Mouse (Mus musculus): ENCODE measurements around the gene Exosc1.
"Not testable (repeated sequence)": the region's sequence is repeated elsewhere in the genome, so short reads cannot be mapped to it uniquely, and the experiment has no call there.

Exosc1 gene

GRCm38 (mm10) chr19:41919471-41919870, 13.8 kb downstream of the Exosc1 start:
- Histone ChIP-seq H3K9me3 (ENCODE audit: low read length) (no peaks in the 10 kb centered on the region), H3K27me3 (ENCODE audit: insufficient read depth, low read length) (no peaks in the 10 kb centered on the region), H3K36me3 (ENCODE audit: insufficient read depth, low read length) (peaks cover 92% of the 10 kb centered on the region), H3K4me1 (replicated peaks; ENCODE audit: low read depth, low read length) (peaks cover 31% of the 10 kb centered on the region), H3K4me3 (replicated peaks; ENCODE audit: low read length) (no peak overlapping the region)
- TF ChIP-seq CTCF (conservative IDR thresholded peaks at IDR 0.05; ENCODE audit: low read length) (no peak), POU5F1 (IDR thresholded peaks at IDR 0.05; ENCODE audit: borderline replicate concordance, low read length) (no peak), NANOG (IDR thresholded peaks at IDR 0.05; ENCODE audit: borderline replicate concordance, low read length) (no peak)

- H3K27me3 ChIP-seq (ENCODE audit: insufficient read depth, low read length): no peaks in the 10 kb centered on the region
- H3K36me3 ChIP-seq (ENCODE audit: insufficient read depth, low read length): peaks cover 85% of the 10 kb centered on the region
- no peak overlapping the region for H3K4me3 ChIP-seq (replicated peaks; ENCODE audit: low read length)
- H3K9me3 ChIP-seq (ENCODE audit: low read length): no peaks in the 10 kb centered on the region
- TF ChIP-seq NANOG (IDR thresholded peaks at IDR 0.05; ENCODE audit: borderline replicate concordance, low read length): no peak
- peaks cover 45% of the 10 kb centered on the region for H3K4me1 ChIP-seq (replicated peaks; ENCODE audit: low read depth, low read length)
Observed at GRCm38 (mm10) chr19:41916853-41917252, 16.4 kb downstream of the Exosc1 start.

GRCm38 (mm10) chr19:41915294-41915693, 17.9 kb downstream of the Exosc1 start:
- no peak for TF ChIP-seq POU5F1 (IDR thresholded peaks at IDR 0.05; ENCODE audit: borderline replicate concordance, low read length)
- no peak for TF ChIP-seq CTCF (conservative IDR thresholded peaks at IDR 0.05; ENCODE audit: low read length)
- TF ChIP-seq NANOG (IDR thresholded peaks at IDR 0.05; ENCODE audit: borderline replicate concordance, low read length): no peak
- Histone ChIP-seq H3K27me3 (ENCODE audit: insufficient read depth, low read length) (no peaks in the 10 kb centered on the region), H3K4me1 (replicated peaks; ENCODE audit: low read depth, low read length) (peaks cover 50% of the 10 kb centered on the region), H3K9me3 (ENCODE audit: low read length) (no peaks in the 10 kb centered on the region), H3K36me3 (ENCODE audit: insufficient read depth, low read length) (peaks cover 70% of the 10 kb centered on the region), H3K4me3 (replicated peaks; ENCODE audit: low read length) (peak overlapping the region; percentile 100)

GRCm38 (mm10) chr19:41914592-41914882, 18.7 kb downstream of the Exosc1 start:
- H3K4me1 ChIP-seq (replicated peaks; ENCODE audit: low read depth, low read length): peaks cover 47% of the 10 kb centered on the region
- peak overlapping the region; percentile 100 for H3K4me3 ChIP-seq (replicated peaks; ENCODE audit: low read length)
- not testable (repeated sequence) for H3K9me3 ChIP-seq (ENCODE audit: low read length); H3K27me3 ChIP-seq (ENCODE audit: insufficient read depth, low read length)
- H3K36me3 ChIP-seq (ENCODE audit: insufficient read depth, low read length): peaks cover 62% of the 10 kb centered on the region

- peaks cover 56% of the 10 kb centered on the region for H3K36me3 ChIP-seq (ENCODE audit: insufficient read depth, low read length)
- no peaks in the 10 kb centered on the region for H3K9me3 ChIP-seq (ENCODE audit: low read length)
- no peaks in the 10 kb centered on the region for H3K27me3 ChIP-seq (ENCODE audit: insufficient read depth, low read length)
- TF ChIP-seq NANOG (IDR thresholded peaks at IDR 0.05; ENCODE audit: borderline replicate concordance, low read length) (no peak), CTCF (conservative IDR thresholded peaks at IDR 0.05; ENCODE audit: low read length) (no peak), POU5F1 (IDR thresholded peaks at IDR 0.05; ENCODE audit: borderline replicate concordance, low read length) (no peak)
- peaks cover 47% of the 10 kb centered on the region for H3K4me1 ChIP-seq (replicated peaks; ENCODE audit: low read depth, low read length)
- H3K4me3 ChIP-seq (replicated peaks; ENCODE audit: low read length): peak overlapping the region; percentile 100
Observed at GRCm38 (mm10) chr19:41913774-41914591, 19.2 kb downstream of the Exosc1 start.

GRCm38 (mm10) chr19:41912121-41913080, 20.8 kb downstream of the Exosc1 start:
- Histone ChIP-seq H3K36me3 (ENCODE audit: insufficient read depth, low read length) (peaks cover 49% of the 10 kb centered on the region), H3K27me3 (ENCODE audit: insufficient read depth, low read length) (peaks cover under 1% of the 10 kb centered on the region; the same call in 1 of the 2 replicates), H3K9me3 (ENCODE audit: low read length) (no peaks in the 10 kb centered on the region), H3K4me3 (replicated peaks; ENCODE audit: low read length) (peak overlapping the region; percentile 100), H3K4me1 (replicated peaks; ENCODE audit: low read depth, low read length) (peaks cover 47% of the 10 kb centered on the region)
- TF ChIP-seq CTCF (conservative IDR thresholded peaks at IDR 0.05; ENCODE audit: low read length): no peak
- TF ChIP-seq NANOG (IDR thresholded peaks at IDR 0.05; ENCODE audit: borderline replicate concordance, low read length): no peak
- no peak for TF ChIP-seq POU5F1 (IDR thresholded peaks at IDR 0.05; ENCODE audit: borderline replicate concordance, low read length)

GRCm38 (mm10) chr19:41911178-41912073, 21.8 kb downstream of the Exosc1 start, which contains the start of gene Pgam1:
TSS of gene Pgam1 (plus strand) at chr19:41911923.
- no peak for TF ChIP-seq CTCF (conservative IDR thresholded peaks at IDR 0.05; ENCODE audit: low read length)
- TF ChIP-seq POU5F1 (IDR thresholded peaks at IDR 0.05; ENCODE audit: borderline replicate concordance, low read length): no peak
- TF ChIP-seq NANOG (IDR thresholded peaks at IDR 0.05; ENCODE audit: borderline replicate concordance, low read length): no peak
- no peaks in the 10 kb centered on the region for H3K9me3 ChIP-seq (ENCODE audit: low read length)
- H3K4me3 ChIP-seq (replicated peaks; ENCODE audit: low read length): peak within 1 kb of the TSS; percentile 100
- peaks cover 39% of the 10 kb centered on the region for H3K36me3 ChIP-seq (ENCODE audit: insufficient read depth, low read length)
- H3K27me3 ChIP-seq (ENCODE audit: insufficient read depth, low read length): peaks cover 3% of the 10 kb centered on the region; the same call in 1 of the 2 replicates
- H3K4me1 ChIP-seq (replicated peaks; ENCODE audit: low read depth, low read length): peaks cover 45% of the 10 kb centered on the region

GRCm38 (mm10) chr19:41910396-41910795, 22.8 kb downstream of the Exosc1 start:
- peaks cover 37% of the 10 kb centered on the region for H3K4me1 ChIP-seq (replicated peaks; ENCODE audit: low read depth, low read length)
- H3K36me3 ChIP-seq (ENCODE audit: insufficient read depth, low read length): peaks cover 28% of the 10 kb centered on the region
- H3K27me3 ChIP-seq (ENCODE audit: insufficient read depth, low read length): peaks cover 3% of the 10 kb centered on the region; the same call in 1 of the 2 replicates
- TF ChIP-seq CTCF (conservative IDR thresholded peaks at IDR 0.05; ENCODE audit: low read length): no peak
- TF ChIP-seq POU5F1 (IDR thresholded peaks at IDR 0.05; ENCODE audit: borderline replicate concordance, low read length): no peak
- TF ChIP-seq NANOG (IDR thresholded peaks at IDR 0.05; ENCODE audit: borderline replicate concordance, low read length): no peak
- H3K4me3 ChIP-seq (replicated peaks; ENCODE audit: low read length): no peak overlapping the region
- H3K9me3 ChIP-seq (ENCODE audit: low read length): no peaks in the 10 kb centered on the region
